Mouse (Mus musculus) kidney, embryonic 16.5 days (tissue): ENCODE measurements around the gene Ephb1. TPM values are rescaled to one million over a fixed set of nuclear protein-coding genes. Genes with fewer than 3 reads are reported as not detected.

Experiments used
- ATAC-seq: fragments of 200-750 bp; cut with Nextera tagmentation; 2 replicates; pipeline ENCODE4 v1.8.0; 2017; ENCODE audit warnings: moderate TSS enrichment; ENCODE audit not compliant: low FRiP score, low TSS enrichment
- H3K27ac ChIP-seq: fragments of 300-500 bp; sonication (generic); 2 replicates; pipeline ENCODE4 v1.5.1; 2014; ENCODE audit warnings: low read length
- H3K27me3 ChIP-seq: fragments of 300-500 bp; sonication (generic); 2 replicates; pipeline ENCODE4 v1.6.1; 2014; ENCODE audit warnings: low read length, control low read depth, mixed read lengths; ENCODE audit not compliant: insufficient read depth
- H3K36me3 ChIP-seq: fragments of 300-500 bp; sonication (generic); 2 replicates; pipeline ENCODE4 v1.6.1; 2014; ENCODE audit warnings: low read length, control low read depth, mixed read lengths; ENCODE audit not compliant: insufficient read depth
- H3K4me1 ChIP-seq: fragments of 300-500 bp; sonication (generic); 2 replicates; pipeline ENCODE4 v1.6.1; 2014; ENCODE audit warnings: low read length, control low read depth, mixed read lengths; ENCODE audit not compliant: insufficient read depth
- H3K4me2 ChIP-seq: fragments of 300-500 bp; sonication (generic); replicated peaks from 2 replicates; pipeline ENCODE4 v1.6.1; 2014; ENCODE audit warnings: low read depth, low read length
- H3K4me3 ChIP-seq: fragments of 300-500 bp; sonication (generic); 2 replicates; pipeline ENCODE4 v1.5.1; 2014; ENCODE audit warnings: mild to moderate bottlenecking, low read length
- H3K9ac ChIP-seq: fragments of 300-500 bp; sonication (generic); replicated peaks from 2 replicates; pipeline ENCODE4 v1.6.1; 2014; ENCODE audit warnings: low read length
- H3K9me3 ChIP-seq: fragments of 300-500 bp; sonication (generic); 2 replicates; pipeline ENCODE4 v1.6.1; 2016; ENCODE audit warnings: low read length, control low read depth
- WGBS: fragments of 180-500 bp; shearing (Covaris S2); extraction: QIAGEN DNeasy Blood & Tissue Kit; methylation state at CpG from one replicate; pipeline ENCODE4 v1.1.7; 2014; 5-methylcytosine and 5-hydroxymethylcytosine counted together
- polyA plus RNA-seq: library from polyadenylated mRNA; unstranded; fragments of >200 nt; fragmentation: Nextera tagmentation; extraction: Ambion mirVana; gene quantifications from 2 replicates; pipeline ENCODE4 v1.2.1, GENCODE M21; 2015

Ephb1 gene
- polyA plus RNA-seq, 1 experiment from 2014 or later, result 4.1 TPM

GRCm38 (mm10) chr9:101972314-101972713 is 382.2 kb downstream of the Ephb1 start:
- no peaks in the 10 kb centered on the region for H3K36me3 ChIP-seq
- H3K4me2 ChIP-seq, result no peak overlapping the region
- H3K9me3 ChIP-seq, result no peaks in the 10 kb centered on the region
- H3K4me1 ChIP-seq, result no peaks in the 10 kb centered on the region
- H3K27ac ChIP-seq, result no peak overlapping the region
- no peak overlapping the region for H3K4me3 ChIP-seq
- H3K27me3 ChIP-seq, result no peaks in the 10 kb centered on the region
- 73% methylated on average over 8 of the region's 8 CpGs for WGBS
- H3K9ac ChIP-seq, result no peak overlapping the region
- ATAC-seq, result no peak

- no peak for ATAC-seq
- H3K4me3 ChIP-seq, result no peak overlapping the region
- WGBS, result 33% methylated on average over 6 of the region's 6 CpGs
- no peak overlapping the region for H3K9ac ChIP-seq
- H3K4me2 ChIP-seq, result no peak overlapping the region
- H3K4me1 ChIP-seq, result no peaks in the 10 kb centered on the region
- H3K36me3 ChIP-seq, result no peaks in the 10 kb centered on the region
- H3K27me3 ChIP-seq, result no peaks in the 10 kb centered on the region
- H3K9me3 ChIP-seq, result no peaks in the 10 kb centered on the region
- no peak overlapping the region for H3K27ac ChIP-seq
Measured at GRCm38 (mm10) chr9:101971806-101972205, 382.7 kb downstream of the Ephb1 start.

- H3K4me2 ChIP-seq, result no peak overlapping the region
- 24% methylated on average over 4 of the region's 4 CpGs for WGBS
- no peaks in the 10 kb centered on the region for H3K27me3 ChIP-seq
- H3K4me1 ChIP-seq, result no peaks in the 10 kb centered on the region
- no peaks in the 10 kb centered on the region for H3K9me3 ChIP-seq
- no peak overlapping the region for H3K9ac ChIP-seq
- H3K27ac ChIP-seq, result no peak overlapping the region
- H3K4me3 ChIP-seq, result no peak overlapping the region
- no peaks in the 10 kb centered on the region for H3K36me3 ChIP-seq
- no peak for ATAC-seq
Measured at GRCm38 (mm10) chr9:101956228-101956627, 398.3 kb downstream of the Ephb1 start.

GRCm38 (mm10) chr9:101954529-101954928 is 400.0 kb downstream of the Ephb1 start:
- H3K4me2 ChIP-seq, result no peak overlapping the region
- no peaks in the 10 kb centered on the region for H3K27me3 ChIP-seq
- no peaks in the 10 kb centered on the region for H3K4me1 ChIP-seq
- no peak overlapping the region for H3K9ac ChIP-seq
- no peaks in the 10 kb centered on the region for H3K36me3 ChIP-seq
- H3K27ac ChIP-seq, result no peak overlapping the region
- 74% methylated on average over 4 of the region's 4 CpGs for WGBS
- no peak for ATAC-seq
- no peak overlapping the region for H3K4me3 ChIP-seq
- H3K9me3 ChIP-seq, result no peaks in the 10 kb centered on the region

- no peak overlapping the region for H3K4me2 ChIP-seq
Measured at GRCm38 (mm10) chr9:101950101-101950500, 404.4 kb downstream of the Ephb1 start.

GRCm38 (mm10) chr9:101945814-101946213 is 408.7 kb downstream of the Ephb1 start:
- H3K9me3 ChIP-seq, result no peaks in the 10 kb centered on the region
- no peak overlapping the region for H3K27ac ChIP-seq
- H3K4me2 ChIP-seq, result no peak overlapping the region
- no peaks in the 10 kb centered on the region for H3K4me1 ChIP-seq
- H3K9ac ChIP-seq, result no peak overlapping the region
- 87% methylated on average over 4 of the region's 4 CpGs for WGBS
- no peaks in the 10 kb centered on the region for H3K36me3 ChIP-seq
- H3K27me3 ChIP-seq, result no peaks in the 10 kb centered on the region
- H3K4me3 ChIP-seq, result no peak overlapping the region
- ATAC-seq, result no peak

More at GRCm38 (mm10) chr9:101950101-101950500, 404.4 kb downstream of the Ephb1 start:
- 19% methylated on average over 3 of the region's 3 CpGs for WGBS
- Histone ChIP-seq H3K9me3 (no peaks in the 10 kb centered on the region), H3K4me1 (no peaks in the 10 kb centered on the region), H3K36me3 (no peaks in the 10 kb centered on the region), H3K4me3 (no peak overlapping the region), H3K27me3 (no peaks in the 10 kb centered on the region), H3K27ac (no peak overlapping the region), H3K9ac (no peak overlapping the region)
- no peak for ATAC-seq

GRCm38 (mm10) chr9:101945326-101945725 is 409.2 kb downstream of the Ephb1 start:
- no peak for ATAC-seq
- H3K27ac ChIP-seq, result no peak overlapping the region
- no peak overlapping the region for H3K9ac ChIP-seq
- no peaks in the 10 kb centered on the region for H3K27me3 ChIP-seq
- no peaks in the 10 kb centered on the region for H3K4me1 ChIP-seq
- H3K4me2 ChIP-seq, result no peak overlapping the region
- no peak overlapping the region for H3K4me3 ChIP-seq
- H3K9me3 ChIP-seq, result no peaks in the 10 kb centered on the region
- WGBS, result 43% methylated on average over 7 of the region's 7 CpGs
- H3K36me3 ChIP-seq, result no peaks in the 10 kb centered on the region

- Histone ChIP-seq H3K27me3 (no peaks in the 10 kb centered on the region), H3K36me3 (no peaks in the 10 kb centered on the region), H3K4me2 (no peak overlapping the region), H3K27ac (no peak overlapping the region), H3K4me3 (no peak overlapping the region), H3K9ac (no peak overlapping the region), H3K4me1 (no peaks in the 10 kb centered on the region), H3K9me3 (no peaks in the 10 kb centered on the region)
- no peak for ATAC-seq
- WGBS, result 72% methylated on average over 9 of the region's 9 CpGs
Measured at GRCm38 (mm10) chr9:101942058-101942669, 412.3 kb downstream of the Ephb1 start.

- Histone ChIP-seq H3K9me3 (no peaks in the 10 kb centered on the region), H3K27me3 (no peaks in the 10 kb centered on the region), H3K27ac (no peak overlapping the region), H3K4me3 (no peak overlapping the region), H3K4me1 (no peaks in the 10 kb centered on the region), H3K4me2 (no peak overlapping the region), H3K36me3 (no peaks in the 10 kb centered on the region), H3K9ac (no peak overlapping the region)
- WGBS, result 80% methylated on average over 3 of the region's 3 CpGs
- ATAC-seq, result no peak
Measured at GRCm38 (mm10) chr9:101940182-101940581, 414.3 kb downstream of the Ephb1 start.

- H3K36me3 ChIP-seq, result no peaks in the 10 kb centered on the region
- H3K4me1 ChIP-seq, result no peaks in the 10 kb centered on the region
- no peaks in the 10 kb centered on the region for H3K9me3 ChIP-seq
- ATAC-seq, result no peak
- no peak overlapping the region for H3K27ac ChIP-seq
- no peak overlapping the region for H3K4me2 ChIP-seq
- no peaks in the 10 kb centered on the region for H3K27me3 ChIP-seq
- 84% methylated on average over 5 of the region's 5 CpGs for WGBS
- H3K4me3 ChIP-seq, result no peak overlapping the region
- H3K9ac ChIP-seq, result no peak overlapping the region
Measured at GRCm38 (mm10) chr9:101939006-101939405, 415.5 kb downstream of the Ephb1 start.
